Mouse (Mus musculus) thymus, postnatal 0 days (tissue): ENCODE results near the gene Fchsd2. TPM values are rescaled to one million over a fixed set of nuclear protein-coding genes. Genes with fewer than 3 reads are reported as not detected.

ENCODE experiments used
- DNase-seq: peaks from one replicate; pipeline ENCODE4 v3.0.0-alpha.2; 2015; ENCODE audit warnings: low spot score
- polyA plus RNA-seq: library from polyadenylated mRNA; unstranded; fragments of >200 nt; fragmentation: Nextera tagmentation; extraction: Ambion mirVana; gene quantifications from 2 replicates; pipeline ENCODE4 v1.2.1, GENCODE M21; 2015

The Fchsd2 gene
- polyA plus RNA-seq, 1 experiment from 2014 or later, result 17.8 TPM

DNA sequence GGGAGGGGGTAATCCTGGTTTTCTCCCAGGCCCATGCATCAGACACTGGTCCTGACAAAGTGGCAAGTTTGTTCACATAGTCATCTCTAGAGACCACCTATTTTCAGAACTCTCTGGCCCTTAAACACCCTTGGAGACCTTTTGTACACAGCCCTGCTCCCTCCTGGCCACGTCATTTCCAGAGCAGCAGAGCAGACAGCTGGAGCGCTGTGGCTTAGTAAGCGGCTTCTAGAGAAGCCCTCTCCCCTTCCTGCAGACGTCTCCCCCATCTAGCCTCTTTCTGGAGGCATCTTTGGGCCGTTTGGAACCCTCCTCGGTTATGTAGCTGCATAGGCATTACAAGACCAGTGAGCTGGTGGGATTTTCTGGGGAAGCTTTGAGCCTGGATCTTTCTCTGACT lies 21.6 kb upstream of the Fchsd2 start:
- DNase-seq, result peak; percentile 46

DNA sequence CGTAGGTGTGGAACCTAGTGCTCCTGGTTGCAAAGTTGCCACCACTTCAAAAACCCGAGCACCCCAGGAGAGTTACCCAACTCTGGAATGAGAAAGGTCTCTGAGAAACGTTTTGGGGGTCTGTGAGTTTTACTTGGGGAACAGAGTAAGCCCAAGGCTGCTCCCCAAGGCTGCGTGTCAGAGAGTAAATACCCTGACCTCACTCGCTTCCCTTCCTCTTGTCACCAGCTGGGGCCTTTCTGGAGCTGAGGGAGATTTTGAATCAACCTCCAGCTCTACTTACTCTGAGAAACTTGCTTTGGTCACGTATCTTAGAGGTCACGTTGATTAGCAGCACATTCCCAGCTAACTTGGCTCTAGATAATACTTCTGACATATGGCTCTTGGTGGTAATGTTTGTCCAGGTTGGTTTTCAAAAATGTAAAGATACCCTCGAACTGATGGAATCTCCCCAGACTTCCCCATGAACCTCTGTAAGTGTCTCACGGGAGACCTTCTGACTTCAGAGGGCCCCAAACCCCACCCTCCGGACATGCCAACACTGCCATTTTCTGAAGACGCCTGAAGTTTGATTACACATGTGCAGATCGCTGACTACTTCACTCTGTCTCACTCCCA lies 20.4 kb upstream of the Fchsd2 start:
- DNase-seq, result no peak

DNA sequence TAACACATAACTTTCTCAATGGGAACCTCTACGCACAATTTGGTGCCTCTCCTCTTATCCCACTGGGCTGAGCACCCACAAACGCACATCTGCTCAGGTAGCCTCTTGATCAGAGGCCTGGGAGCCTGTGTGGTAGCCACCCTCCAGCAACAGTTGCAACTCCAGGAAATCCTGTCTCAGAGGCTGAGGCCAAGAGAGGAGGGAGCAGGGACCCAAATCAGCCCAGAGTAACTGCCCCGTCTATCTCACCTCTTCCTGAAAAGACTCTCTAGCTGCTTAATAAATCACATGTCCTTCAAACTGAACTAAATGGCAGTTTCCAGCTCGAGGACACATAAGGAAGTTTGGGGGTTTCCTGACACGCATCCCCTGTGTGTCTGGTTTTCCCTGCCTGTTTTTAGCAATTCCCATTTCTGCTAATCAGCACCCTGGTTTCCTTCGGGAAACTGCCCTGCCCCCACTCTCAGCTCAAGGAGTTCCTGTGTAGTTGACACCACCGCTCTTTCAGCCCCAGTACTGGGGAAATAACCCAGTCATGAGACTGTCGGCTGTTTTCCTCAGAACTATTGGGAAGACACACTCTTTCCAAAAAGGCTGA lies 18.4 kb upstream of the Fchsd2 start:
- no peak for DNase-seq

DNA sequence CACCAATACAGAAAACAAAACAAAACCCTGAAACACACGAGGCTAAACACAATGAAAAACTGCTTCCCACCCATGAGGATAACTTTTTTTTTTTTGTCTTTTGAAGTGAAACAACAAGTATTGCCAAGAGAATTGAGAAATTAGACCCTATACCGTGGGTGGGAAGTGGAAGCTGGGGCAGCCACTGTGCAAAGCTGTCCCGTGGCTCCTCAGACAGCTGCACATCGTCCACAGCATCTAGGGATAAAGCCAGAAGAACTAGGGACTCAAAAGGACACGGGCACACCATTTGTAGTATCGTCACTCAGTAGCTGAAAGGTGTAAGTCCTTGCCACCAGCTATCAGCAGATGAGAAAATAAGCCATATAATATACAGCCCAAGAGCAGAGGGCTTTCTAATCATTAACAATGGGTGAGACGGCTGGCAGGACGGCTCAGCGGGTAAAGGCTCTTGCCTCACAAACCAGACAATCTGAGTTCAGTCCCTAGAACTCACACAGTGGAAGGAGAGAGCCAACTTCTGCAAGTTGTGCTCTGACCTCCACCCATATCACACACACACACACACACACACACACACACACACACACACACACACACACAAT lies 9.0 kb upstream of the Fchsd2 start:
- DNase-seq, result no peak

DNA sequence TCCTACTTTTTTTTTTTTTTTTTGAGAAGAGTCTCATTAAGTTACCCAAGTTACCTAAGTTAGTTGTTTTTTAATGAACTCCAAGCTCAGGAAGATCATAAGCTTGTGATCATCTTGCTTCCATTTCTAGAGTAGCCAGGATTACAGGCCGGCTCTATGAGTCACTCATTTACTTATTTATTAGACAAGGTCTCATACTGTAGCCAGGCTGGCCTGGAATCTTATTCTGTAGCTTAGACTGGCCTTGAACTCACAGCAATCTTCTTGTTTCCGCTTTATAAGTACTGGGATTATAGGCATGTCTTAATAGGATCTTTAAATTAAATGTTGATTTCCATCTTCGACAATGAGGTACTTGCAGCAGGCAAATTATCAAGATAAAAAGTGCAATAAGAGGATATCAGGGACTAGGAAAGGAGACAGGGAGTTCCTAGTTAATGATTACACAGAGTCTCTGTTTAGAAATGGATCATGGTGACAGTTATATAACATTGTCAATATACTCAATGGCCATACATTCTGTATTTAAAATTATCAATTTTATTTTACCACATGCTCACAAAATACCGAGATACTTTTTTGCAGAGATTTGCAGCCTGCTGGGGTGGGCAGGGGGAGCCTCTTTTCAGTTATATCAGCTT lies 7.7 kb upstream of the Fchsd2 start:
- no peak for DNase-seq

DNA sequence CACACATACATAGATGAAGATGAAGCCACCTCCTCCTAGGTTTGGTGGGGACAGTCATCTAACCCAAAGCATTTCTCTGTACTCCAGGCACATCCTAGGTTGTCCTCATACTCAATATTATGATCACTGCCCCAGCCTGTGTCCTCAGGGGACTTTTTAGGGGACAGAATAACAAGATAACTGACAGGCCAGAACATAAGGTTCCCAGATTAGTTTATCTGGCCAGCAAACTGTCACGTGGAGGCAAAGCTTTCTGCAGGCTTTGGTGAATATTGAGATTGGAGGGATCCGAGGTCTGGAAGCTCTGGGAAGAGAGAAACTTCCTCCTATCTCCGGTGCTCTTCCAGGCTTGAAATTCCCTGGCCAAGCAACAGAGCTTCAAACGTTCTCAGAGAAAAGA lies 6.9 kb upstream of the Fchsd2 start:
- DNase-seq, result no peak

DNA sequence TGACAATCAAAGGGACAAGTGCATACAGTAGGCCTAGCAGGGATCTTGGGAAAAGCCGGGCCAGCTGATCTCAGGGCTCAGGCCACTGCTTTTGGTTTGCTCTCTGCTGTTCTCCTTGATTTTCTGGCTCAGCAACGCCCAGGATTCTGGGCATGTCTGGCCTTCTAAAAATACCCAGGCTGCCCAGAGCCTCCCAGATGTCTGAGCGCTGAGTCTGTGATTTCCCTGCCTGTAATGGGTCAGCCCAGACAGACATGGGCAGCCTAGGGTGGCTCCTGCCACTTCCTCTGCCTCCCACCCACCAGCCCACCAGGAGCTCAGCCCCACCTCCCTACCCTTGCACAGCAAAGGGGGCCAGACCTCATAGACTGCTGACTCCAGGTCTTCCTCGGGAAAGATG lies 4.0 kb upstream of the Fchsd2 start:
- DNase-seq, result no peak

DNA sequence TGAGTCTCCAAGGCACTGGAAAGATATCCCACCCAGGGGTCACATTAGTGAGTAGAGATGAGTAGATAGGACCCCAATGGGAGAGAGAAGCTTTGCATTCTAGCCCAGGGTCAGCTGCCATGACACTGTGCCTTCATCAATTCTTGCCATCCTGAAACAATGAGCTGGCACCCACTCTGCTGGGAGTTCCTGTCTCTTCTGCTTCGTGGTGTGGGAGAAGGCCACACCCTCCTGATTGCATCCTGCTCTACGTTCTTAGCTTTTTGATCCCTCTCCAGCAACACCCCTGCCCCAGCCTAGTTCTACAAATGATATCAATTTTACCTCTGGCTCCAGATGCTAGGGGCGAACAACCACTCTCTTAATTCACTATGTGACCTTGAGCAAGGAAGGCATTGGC lies 3.4 kb upstream of the Fchsd2 start:
- DNase-seq, result no peak

DNA sequence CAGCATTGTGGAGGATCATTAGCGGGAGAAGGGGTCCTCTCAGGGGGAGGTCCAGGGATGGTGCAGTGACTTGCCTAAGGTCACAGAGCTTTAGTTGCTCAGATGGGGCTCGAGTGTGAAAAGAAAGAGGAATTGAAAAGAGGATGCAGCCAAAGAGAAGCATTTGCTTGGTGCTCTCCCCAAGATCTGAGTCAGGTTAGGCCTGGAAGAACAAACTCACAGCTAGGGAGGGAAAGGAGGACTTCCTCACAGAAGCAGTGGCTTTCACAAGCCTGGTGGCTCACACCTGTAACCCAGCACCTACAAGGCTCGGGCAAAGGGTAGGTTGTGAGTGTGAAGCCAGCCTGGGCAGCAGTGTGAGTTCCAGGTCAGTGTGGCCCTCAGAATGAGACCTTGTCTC lies 568 bp downstream of the Fchsd2 start:
- peak; percentile 28 for DNase-seq

DNA sequence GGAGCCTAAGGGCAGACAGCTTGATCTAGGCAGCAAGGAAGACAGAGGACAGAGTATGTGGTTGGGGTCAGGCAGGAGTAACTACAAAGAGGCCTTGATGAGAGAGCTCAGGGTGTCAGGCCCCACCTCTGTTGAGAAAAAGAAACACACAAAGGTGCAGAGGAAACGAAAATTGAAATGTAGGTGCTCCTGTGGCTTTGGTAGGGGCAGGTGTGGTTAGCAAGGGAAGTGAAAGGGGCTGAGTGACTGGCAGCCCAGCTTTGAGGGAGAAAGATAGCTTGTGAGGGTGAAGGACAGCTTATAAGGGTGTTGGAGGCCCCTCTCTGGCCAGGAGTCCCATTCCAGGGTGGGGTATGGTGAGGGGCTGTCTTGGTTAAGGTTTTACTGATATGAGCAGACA lies 2.1 kb downstream of the Fchsd2 start:
- peak; percentile 71 for DNase-seq

DNA sequence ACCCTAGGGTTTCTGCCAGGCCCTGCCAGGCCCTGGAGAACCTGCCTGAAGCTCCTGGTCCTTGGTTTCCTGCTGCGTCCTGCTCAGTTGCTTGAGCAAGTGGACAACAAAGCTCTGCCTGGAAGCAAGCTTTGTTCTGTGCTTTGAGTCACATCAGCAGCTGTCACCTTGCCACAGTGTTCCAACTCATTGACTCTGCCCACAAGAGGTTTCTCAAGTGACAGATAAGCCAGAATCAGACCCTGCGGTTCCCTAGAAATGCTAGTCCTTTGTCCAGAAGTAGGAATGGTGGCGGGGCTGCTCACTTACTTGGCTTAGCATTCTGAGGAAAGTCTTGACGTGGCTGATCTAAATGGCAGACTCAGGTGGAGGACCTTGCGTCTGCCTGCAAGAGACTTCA lies 2.9 kb downstream of the Fchsd2 start:
- DNase-seq, result peak; percentile 40

DNA sequence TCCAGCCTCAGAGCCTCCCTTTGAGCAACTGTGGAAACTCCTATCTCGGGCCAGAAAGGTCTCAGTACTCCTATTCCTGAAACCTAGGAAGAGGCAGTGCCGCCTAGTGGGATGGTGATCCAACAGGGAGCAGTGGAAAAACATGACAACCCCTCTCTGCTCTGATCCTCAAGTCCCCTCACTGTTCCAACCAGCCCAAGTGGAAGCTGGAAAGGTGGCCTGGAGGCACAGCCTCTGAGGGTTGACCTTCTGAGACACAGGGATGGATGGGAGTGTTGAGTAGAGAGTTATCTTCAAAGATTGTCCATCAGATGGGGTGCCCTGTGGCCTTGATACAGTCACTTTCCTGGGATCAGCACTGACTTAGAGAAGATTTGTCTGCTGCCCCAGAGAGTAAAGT lies 3.9 kb downstream of the Fchsd2 start:
- DNase-seq, result no peak

DNA sequence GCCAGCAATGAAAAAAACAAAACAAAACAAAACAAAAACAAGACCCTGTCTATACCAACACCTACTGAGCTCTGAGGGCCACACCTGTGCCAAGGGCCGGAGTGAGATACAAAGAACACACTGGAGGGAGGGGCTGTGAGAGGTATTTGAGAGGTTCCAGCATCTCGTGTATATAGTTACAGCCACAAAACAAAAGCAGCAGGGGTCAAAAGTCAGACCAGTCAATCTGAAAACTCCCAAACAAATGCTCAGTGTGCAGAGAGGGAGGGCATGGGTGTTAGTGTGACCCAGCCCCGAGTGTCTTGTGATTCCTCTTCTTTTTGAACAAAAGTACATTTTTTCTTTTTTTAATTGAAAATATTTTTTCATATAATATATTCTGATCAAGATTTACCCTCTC lies 4.4 kb downstream of the Fchsd2 start:
- no peak for DNase-seq

DNA sequence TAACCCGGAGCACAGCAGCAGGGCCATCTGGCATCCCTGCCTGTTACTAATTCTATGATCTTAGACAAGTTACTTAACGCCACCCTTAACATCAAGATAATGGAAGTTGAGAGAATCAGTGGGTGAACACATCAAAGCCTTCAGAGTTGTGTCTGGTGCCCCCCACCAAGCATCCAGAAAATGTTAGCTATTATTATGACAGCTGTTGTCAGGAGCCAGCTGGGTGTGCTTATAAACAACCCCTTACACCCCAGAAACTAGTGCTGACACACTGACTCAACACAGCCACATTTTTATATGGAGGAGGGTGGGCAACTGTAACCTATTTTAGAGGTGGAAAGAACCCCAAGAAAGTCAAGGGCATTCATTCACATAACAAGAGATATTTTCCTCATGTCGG lies 7.3 kb downstream of the Fchsd2 start:
- DNase-seq, result no peak

DNA sequence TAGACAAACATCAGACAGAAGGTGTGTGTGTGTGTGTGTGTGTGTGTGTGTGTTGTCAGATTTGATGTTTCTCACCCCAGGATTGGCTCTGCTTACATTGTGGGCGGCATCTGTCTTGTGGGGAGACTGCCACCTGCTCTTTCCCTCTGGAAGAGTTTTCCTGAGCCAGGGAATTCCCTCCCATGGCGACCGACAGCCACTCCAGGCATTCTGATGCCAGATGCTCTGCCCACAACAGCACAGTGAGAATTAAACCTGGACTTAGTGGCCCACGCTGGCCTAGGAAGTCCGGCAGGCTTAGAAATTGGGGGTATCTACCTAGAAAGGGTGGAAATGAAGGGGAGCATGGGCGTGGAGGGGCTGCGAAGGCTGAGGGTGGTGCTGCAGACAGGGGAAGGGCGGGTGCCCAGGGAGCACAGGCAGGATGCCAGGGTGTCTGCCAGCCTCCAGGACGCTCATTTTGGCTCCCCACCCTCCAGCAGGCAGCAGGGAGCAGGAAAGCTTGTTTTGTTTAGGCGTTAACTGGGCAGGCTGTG lies 8.6 kb downstream of the Fchsd2 start:
- DNase-seq, result no peak

DNA sequence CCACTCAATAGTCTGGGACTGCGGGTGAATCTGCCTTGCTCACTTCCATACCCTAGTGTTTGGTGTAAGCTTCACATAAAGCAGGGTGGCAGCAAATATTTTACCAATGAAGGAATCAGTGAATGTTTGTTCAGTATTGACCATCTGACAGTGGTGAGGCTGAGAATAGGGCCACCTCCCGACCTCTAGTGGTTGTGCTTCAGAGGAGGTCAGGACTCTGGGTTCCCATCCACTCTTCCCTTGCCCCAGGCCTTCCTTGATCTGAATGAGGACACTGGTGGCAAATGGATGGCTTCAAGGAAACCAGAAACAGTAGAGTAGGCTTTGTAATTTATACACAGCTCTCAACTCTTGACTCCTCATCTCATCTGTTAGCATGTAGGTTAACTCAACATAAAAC lies 14.0 kb downstream of the Fchsd2 start:
- no peak for DNase-seq

DNA sequence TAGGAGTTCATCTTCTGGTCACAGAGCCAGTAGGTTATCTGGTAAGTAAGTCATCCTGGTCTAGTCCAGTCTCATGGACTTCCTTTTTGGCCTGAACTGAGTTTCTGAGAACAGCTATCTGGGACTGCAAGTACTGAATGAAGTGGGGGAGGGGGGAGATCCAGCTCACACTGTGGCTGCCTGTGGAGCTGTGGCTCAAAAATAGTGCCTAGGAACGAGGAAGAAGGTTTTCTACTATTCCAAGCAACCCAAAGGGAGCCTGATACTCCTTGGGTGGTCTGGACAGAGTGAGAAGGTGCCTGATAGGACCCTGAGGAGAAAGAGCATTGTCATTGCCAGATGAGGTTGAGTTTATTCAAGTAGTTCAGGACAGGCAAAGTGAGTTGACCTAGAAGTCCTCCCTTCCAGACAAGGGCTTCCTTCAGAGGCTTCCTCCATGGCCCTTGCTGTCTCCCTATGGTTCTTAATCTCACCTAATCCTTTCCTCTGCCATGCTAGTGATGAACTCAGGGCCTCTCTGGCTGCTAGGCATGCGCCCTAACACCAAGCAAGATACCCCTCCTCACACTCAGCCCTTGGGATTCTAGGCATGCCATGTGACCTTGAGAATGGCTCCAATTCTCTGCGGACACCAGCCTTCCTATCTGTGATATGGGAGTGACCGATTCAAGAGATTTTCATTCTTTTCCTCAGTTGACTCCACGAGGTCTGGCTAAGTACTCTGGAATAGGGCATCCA lies 14.6 kb downstream of the Fchsd2 start:
- DNase-seq, result no peak

DNA sequence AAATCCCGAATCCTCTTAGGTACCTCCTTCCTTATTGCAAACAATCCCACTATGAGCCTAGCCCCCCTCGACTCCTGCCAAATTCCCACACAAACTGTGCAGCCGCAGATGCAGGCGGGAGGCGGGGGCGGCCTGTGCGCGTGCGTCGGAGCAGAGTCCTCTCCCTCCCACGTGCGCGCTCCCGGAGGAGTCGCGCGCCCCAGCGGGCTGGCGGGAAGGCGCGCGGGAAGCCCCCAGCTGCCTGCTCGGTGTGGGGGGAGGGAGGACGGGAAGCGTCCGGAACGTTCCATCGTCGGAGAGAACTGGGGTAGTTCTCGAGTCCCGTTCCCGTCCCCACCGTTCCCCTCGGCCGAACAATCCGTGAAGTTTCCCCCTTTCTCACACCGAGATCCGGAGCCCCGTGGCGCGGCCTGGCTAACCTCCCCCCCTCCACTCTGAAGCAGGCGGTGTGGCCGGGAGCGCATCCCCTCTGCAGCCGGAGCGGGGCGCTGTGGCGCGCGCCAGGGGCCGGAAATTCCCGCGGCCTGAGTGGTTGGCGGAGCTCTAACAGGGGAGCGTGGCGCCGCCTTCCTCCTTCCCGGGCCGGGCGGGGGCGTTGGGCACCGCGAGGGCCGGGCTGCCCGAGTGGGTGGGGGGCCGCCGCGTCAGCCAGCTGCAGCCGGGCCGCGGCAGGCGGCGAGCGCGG lies 15.4 kb downstream of the Fchsd2 start:
- peak; percentile 96 for DNase-seq

DNA sequence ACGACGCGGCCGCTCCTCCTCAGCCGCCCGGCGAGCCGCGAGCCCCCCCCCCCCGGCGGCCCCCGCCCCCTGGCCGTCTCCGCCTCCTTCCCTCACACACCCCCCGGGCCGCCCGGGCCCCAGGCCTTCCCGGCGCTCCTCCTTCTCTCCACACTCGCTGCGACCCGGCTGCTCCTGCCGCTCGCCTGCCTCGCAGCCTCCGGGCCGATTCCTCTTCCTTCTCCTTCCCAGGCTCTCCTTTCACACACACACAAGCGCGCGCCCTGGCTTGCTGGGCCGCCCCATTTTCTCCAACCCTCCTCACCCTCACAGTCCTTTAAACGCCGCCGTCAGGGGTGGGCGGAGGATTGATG lies 16.0 kb downstream of the Fchsd2 start:
- DNase-seq, result no peak

DNA sequence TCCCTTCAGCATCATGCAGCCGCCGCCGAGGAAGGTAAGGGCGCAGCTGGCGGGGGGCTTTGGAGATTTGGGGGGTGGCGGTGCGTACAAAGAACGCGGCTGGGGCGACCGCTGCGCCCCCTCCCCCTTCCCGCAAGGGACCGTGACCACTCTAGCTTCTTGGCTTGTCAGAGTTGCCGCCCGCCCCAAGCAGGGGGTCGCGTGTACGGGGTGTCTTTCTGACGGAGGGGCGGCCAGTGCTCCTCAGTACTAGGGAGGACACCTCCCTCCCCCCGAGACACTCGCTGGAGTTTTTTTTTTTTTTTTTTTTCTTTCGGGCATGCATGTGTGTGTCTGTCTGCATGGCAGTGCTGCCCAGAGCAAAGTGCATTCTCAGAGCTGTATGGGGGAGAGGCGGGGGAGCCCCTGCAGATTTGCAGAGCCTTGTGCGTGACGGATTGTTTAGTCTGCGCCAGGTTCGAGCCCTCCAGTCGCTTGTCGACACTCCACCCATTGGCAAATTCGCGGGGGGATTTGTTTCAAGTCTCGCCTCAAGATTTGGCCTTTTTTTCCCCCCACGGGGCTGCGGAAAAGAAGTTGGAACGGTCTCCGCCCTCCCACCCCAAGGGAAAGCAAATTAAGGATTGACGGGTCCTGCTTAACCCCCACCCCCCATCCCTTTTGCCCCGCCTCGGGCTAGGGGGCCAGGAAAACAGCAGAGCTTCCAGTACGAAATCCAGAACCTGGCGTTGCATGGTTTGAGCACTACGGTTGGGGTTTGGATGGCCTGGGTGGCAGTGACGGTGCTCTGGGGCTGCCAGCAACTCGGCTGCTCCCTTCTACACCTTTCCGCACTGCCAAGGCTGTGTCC lies 16.6 kb downstream of the Fchsd2 start:
- peak; percentile 63 for DNase-seq
